Mouse (Mus musculus) embryonic facial prominence, embryonic 12.5 days (tissue): ENCODE measurements at regions not wholly inside any gene's neighbourhood (a gene's known extent, or its start where the extent isn't known, plus 50 kb on each side); places are given as distances from the start of the nearest gene placed in this dataset.

Experiments used
- ATAC-seq: fragments of 200-750 bp; cut with Nextera tagmentation; 2 replicates; pipeline ENCODE4 v1.8.0; 2017; ENCODE audit not compliant: insufficient number of reproducible peaks, insufficient read depth, low FRiP score, low TSS enrichment
- H3K27ac ChIP-seq: fragments of 300-500 bp; sonication (generic); 2 replicates; pipeline ENCODE4 v1.5.1; 2016; ENCODE audit warnings: mild to moderate bottlenecking
- H3K27me3 ChIP-seq: fragments of 300-500 bp; sonication (generic); 2 replicates; pipeline ENCODE4 v1.6.1; 2016; ENCODE audit warnings: mild to moderate bottlenecking, moderate library complexity
- H3K36me3 ChIP-seq: fragments of 300-500 bp; sonication (generic); 2 replicates; pipeline ENCODE4 v1.6.1; 2016; ENCODE audit warnings: mild to moderate bottlenecking
- H3K4me1 ChIP-seq: fragments of 300-500 bp; sonication (generic); 2 replicates; pipeline ENCODE4 v1.6.1; 2016
- H3K4me2 ChIP-seq: fragments of 300-500 bp; sonication (generic); replicated peaks from 2 replicates; pipeline ENCODE4 v1.6.1; 2016; ENCODE audit warnings: mild to moderate bottlenecking, moderate library complexity
- H3K4me3 ChIP-seq: fragments of 300-500 bp; sonication (generic); 2 replicates; pipeline ENCODE4 v1.5.1; 2016; ENCODE audit warnings: mild to moderate bottlenecking
- H3K9ac ChIP-seq: fragments of 300-500 bp; sonication (generic); 2 replicates; pipeline ENCODE4 v1.6.1; 2016; ENCODE audit warnings: mild to moderate bottlenecking, moderate library complexity
- H3K9me3 ChIP-seq: fragments of 300-500 bp; sonication (generic); 2 replicates; pipeline ENCODE4 v1.6.1; 2016; ENCODE audit warnings: mild to moderate bottlenecking, moderate library complexity
- WGBS: fragments of 180-500 bp; shearing (Covaris S2); methylation state at CpG from one replicate; pipeline ENCODE4 v1.1.7; 2016; 5-methylcytosine and 5-hydroxymethylcytosine counted together

- H3K9me3 ChIP-seq: no peaks in the 10 kb centered on the region
- no peak overlapping the region for H3K4me2 ChIP-seq
- no peaks in the 10 kb centered on the region for H3K4me1 ChIP-seq
- H3K27me3 ChIP-seq: no peaks in the 10 kb centered on the region
- no peak overlapping the region for H3K27ac ChIP-seq
- WGBS: 71% methylated on average over 4 of the region's 4 CpGs
- H3K36me3 ChIP-seq: no peaks in the 10 kb centered on the region
- H3K4me3 ChIP-seq: no peak overlapping the region
- no peak overlapping the region for H3K9ac ChIP-seq
- ATAC-seq: no peak
Observed at GRCm38 (mm10) chr5:17280203-17280602, 92.8 kb upstream of the Speer4f2 start.

- no peak overlapping the region for H3K27ac ChIP-seq
- no peaks in the 10 kb centered on the region for H3K4me1 ChIP-seq
- no peaks in the 10 kb centered on the region for H3K9me3 ChIP-seq
- 94% methylated on average over 2 of the region's 2 CpGs for WGBS
- H3K4me2 ChIP-seq: no peak overlapping the region
- H3K36me3 ChIP-seq: no peaks in the 10 kb centered on the region
- H3K4me3 ChIP-seq: no peak overlapping the region
- no peaks in the 10 kb centered on the region for H3K27me3 ChIP-seq
- no peak for ATAC-seq
- no peak overlapping the region for H3K9ac ChIP-seq
Observed at GRCm38 (mm10) chr5:17280951-17281350, 92.0 kb upstream of the Speer4f2 start.

- Histone ChIP-seq H3K9ac (no peak overlapping the region), H3K4me3 (no peak overlapping the region), H3K27me3 (no peaks in the 10 kb centered on the region), H3K36me3 (no peaks in the 10 kb centered on the region), H3K4me1 (no peaks in the 10 kb centered on the region), H3K27ac (no peak overlapping the region), H3K4me2 (no peak overlapping the region), H3K9me3 (no peaks in the 10 kb centered on the region)
- no peak for ATAC-seq
- WGBS: 83% methylated on average over 1 of the region's 1 CpGs
Observed at GRCm38 (mm10) chr5:17289028-17289427, 84.0 kb upstream of the Speer4f2 start.

GRCm38 (mm10) chr5:17292559-17292958 lies 80.4 kb upstream of the Speer4f2 start:
- Histone ChIP-seq H3K4me2 (no peak overlapping the region), H3K36me3 (no peaks in the 10 kb centered on the region), H3K4me1 (no peaks in the 10 kb centered on the region), H3K4me3 (no peak overlapping the region), H3K9ac (no peak overlapping the region), H3K27me3 (no peaks in the 10 kb centered on the region), H3K9me3 (no peaks in the 10 kb centered on the region), H3K27ac (no peak overlapping the region)
- 35% methylated on average over 2 of the region's 2 CpGs for WGBS
- no peak for ATAC-seq

GRCm38 (mm10) chr5:17296571-17297035 lies 76.4 kb upstream of the Speer4f2 start:
- no peaks in the 10 kb centered on the region for H3K4me1 ChIP-seq
- H3K27ac ChIP-seq: no peak overlapping the region
- 41% methylated on average over 4 of the region's 4 CpGs for WGBS
- no peaks in the 10 kb centered on the region for H3K36me3 ChIP-seq
- no peak overlapping the region for H3K4me2 ChIP-seq
- ATAC-seq: no peak
- no peak overlapping the region for H3K9ac ChIP-seq
- H3K27me3 ChIP-seq: no peaks in the 10 kb centered on the region
- H3K9me3 ChIP-seq: no peaks in the 10 kb centered on the region
- H3K4me3 ChIP-seq: no peak overlapping the region

- Histone ChIP-seq H3K36me3 (no peaks in the 10 kb centered on the region), H3K9me3 (no peaks in the 10 kb centered on the region), H3K4me2 (no peak overlapping the region), H3K27ac (no peak overlapping the region), H3K9ac (no peak overlapping the region), H3K4me3 (no peak overlapping the region), H3K27me3 (no peaks in the 10 kb centered on the region), H3K4me1 (no peaks in the 10 kb centered on the region)
- ATAC-seq: no peak
Observed at GRCm38 (mm10) chr5:17299846-17300245, 73.1 kb upstream of the Speer4f2 start.

- ATAC-seq: no peak
- Histone ChIP-seq H3K9me3 (no peaks in the 10 kb centered on the region), H3K4me1 (no peaks in the 10 kb centered on the region), H3K36me3 (no peaks in the 10 kb centered on the region), H3K4me2 (no peak overlapping the region), H3K9ac (no peak overlapping the region), H3K27me3 (no peaks in the 10 kb centered on the region), H3K4me3 (no peak overlapping the region), H3K27ac (no peak overlapping the region)
Observed at GRCm38 (mm10) chr5:17321501-17321900, 51.5 kb upstream of the Speer4f2 start.
